Mouse (Mus musculus): Measurements from ENCODE around the gene Arl15. TPM values are rescaled to one million over a fixed set of nuclear protein-coding genes. Genes with fewer than 3 reads are reported as not detected.

Gene Arl15
- polyA plus RNA-seq, 1 experiment from 2014 or later = 16.7 TPM

GRCm38 (mm10) chr13:113914551-113914971 is 120.3 kb downstream of the Arl15 start:
- WGBS = 64% methylated on average over 9 of the region's 9 CpGs
- H3K4me2 ChIP-seq (ENCODE audit: low read depth, severe bottlenecking) = no peak overlapping the region
- no peak overlapping the region for H3K27ac ChIP-seq (replicated peaks; ENCODE audit: low read depth, low read length)
- H3K9ac ChIP-seq (ENCODE audit: low read length) = no peak overlapping the region
- no peaks in the 10 kb centered on the region for H3K27me3 ChIP-seq (ENCODE audit: control insufficient read depth, insufficient read depth, low read length)
- H3K36me3 ChIP-seq (ENCODE audit: control insufficient read depth, insufficient read depth, low read length) = no peaks in the 10 kb centered on the region
- DNase-seq (ENCODE audit: low spot score) (no peak), ATAC-seq (ENCODE audit: insufficient number of reproducible peaks, low FRiP score, low TSS enrichment, low read depth) (no peak)
- H3K4me3 ChIP-seq (ENCODE audit: low read depth, low read length) = no peak overlapping the region
- H3K4me1 ChIP-seq (ENCODE audit: control insufficient read depth, insufficient read depth, low read length) = no peaks in the 10 kb centered on the region
- H3K9me3 ChIP-seq (ENCODE audit: control insufficient read depth, low read length) = no peaks in the 10 kb centered on the region

DNA sequence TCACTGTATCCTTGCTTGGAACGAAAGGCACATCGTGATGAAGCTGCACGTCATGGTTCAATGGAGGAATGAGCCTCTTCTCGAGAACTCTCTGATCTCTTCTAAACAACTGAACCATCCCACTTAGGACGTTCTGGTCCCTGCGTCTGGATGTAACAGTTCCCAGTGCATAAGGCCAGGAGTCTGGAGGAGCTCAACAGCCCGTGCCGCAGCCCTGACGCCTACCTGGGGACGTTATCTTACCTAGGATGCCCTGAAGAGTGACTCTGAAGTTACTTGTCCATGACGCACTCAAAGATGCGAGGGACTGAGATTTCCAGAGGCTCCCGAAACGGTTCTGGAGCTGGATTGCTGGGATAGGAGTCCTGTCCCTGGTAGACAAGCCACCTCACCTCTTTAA is 121.4 kb downstream of the Arl15 start:
- no peaks in the 10 kb centered on the region for H3K4me1 ChIP-seq (ENCODE audit: control insufficient read depth, insufficient read depth, low read length)
- ATAC-seq (ENCODE audit: insufficient number of reproducible peaks, low FRiP score, low TSS enrichment, low read depth) (no peak), DNase-seq (ENCODE audit: low spot score) (no peak)
- H3K4me2 ChIP-seq (ENCODE audit: low read depth, severe bottlenecking) = no peak overlapping the region
- no peak overlapping the region for H3K9ac ChIP-seq (ENCODE audit: low read length)
- H3K9me3 ChIP-seq (ENCODE audit: control insufficient read depth, low read length) = no peaks in the 10 kb centered on the region
- no peaks in the 10 kb centered on the region for H3K27me3 ChIP-seq (ENCODE audit: control insufficient read depth, insufficient read depth, low read length)
- no peaks in the 10 kb centered on the region for H3K36me3 ChIP-seq (ENCODE audit: control insufficient read depth, insufficient read depth, low read length)
- no peak overlapping the region for H3K27ac ChIP-seq (replicated peaks; ENCODE audit: low read depth, low read length)
- no peak overlapping the region for H3K4me3 ChIP-seq (ENCODE audit: low read depth, low read length)
- WGBS = 94% methylated on average over 14 of the region's 14 CpGs

- Histone ChIP-seq H3K4me3 (ENCODE audit: low read depth, low read length) (no peak overlapping the region), H3K27ac (replicated peaks; ENCODE audit: low read depth, low read length) (no peak overlapping the region), H3K4me1 (ENCODE audit: control insufficient read depth, insufficient read depth, low read length) (no peaks in the 10 kb centered on the region), H3K9me3 (ENCODE audit: control insufficient read depth, low read length) (no peaks in the 10 kb centered on the region), H3K27me3 (ENCODE audit: control insufficient read depth, insufficient read depth, low read length) (no peaks in the 10 kb centered on the region), H3K4me2 (ENCODE audit: low read depth, severe bottlenecking) (no peak overlapping the region), H3K36me3 (ENCODE audit: control insufficient read depth, insufficient read depth, low read length) (no peaks in the 10 kb centered on the region), H3K9ac (ENCODE audit: low read length) (no peak overlapping the region)
- DNase-seq (ENCODE audit: low spot score) = no peak
- no peak for ATAC-seq (ENCODE audit: insufficient number of reproducible peaks, low FRiP score, low TSS enrichment, low read depth)
- WGBS = 90% methylated on average over 5 of the region's 5 CpGs
These were observed 122.5 kb downstream of the Arl15 start for GRCm38 (mm10) chr13:113916761-113917160.

DNA sequence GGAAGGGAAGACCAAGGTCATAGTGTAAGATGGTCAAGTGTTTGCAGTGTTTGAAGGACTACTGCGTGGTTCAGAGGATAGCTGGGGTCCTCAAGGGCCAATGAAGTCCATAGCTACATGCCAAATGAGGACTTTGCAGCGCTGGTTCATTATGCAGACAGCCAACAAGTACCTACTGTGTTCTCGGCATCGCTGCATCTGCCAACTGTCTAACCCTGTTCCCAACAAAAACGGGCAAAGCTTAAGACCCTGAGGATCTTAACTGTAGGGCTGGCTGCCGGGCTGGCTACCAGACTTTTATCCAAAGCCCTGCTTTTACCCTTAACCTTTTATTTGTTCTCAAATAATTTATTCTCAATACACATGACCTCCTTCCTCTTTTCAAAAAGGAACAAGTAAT is 123.1 kb downstream of the Arl15 start:
- 92% methylated on average over 6 of the region's 6 CpGs for WGBS
- no peaks in the 10 kb centered on the region for H3K4me1 ChIP-seq (ENCODE audit: control insufficient read depth, insufficient read depth, low read length)
- DNase-seq (ENCODE audit: low spot score) = no peak
- ATAC-seq (ENCODE audit: insufficient number of reproducible peaks, low FRiP score, low TSS enrichment, low read depth) = no peak
- no peaks in the 10 kb centered on the region for H3K27me3 ChIP-seq (ENCODE audit: control insufficient read depth, insufficient read depth, low read length)
- no peaks in the 10 kb centered on the region for H3K36me3 ChIP-seq (ENCODE audit: control insufficient read depth, insufficient read depth, low read length)
- H3K9ac ChIP-seq (ENCODE audit: low read length) = no peak overlapping the region
- no peak overlapping the region for H3K4me3 ChIP-seq (ENCODE audit: low read depth, low read length)
- no peak overlapping the region for H3K4me2 ChIP-seq (ENCODE audit: low read depth, severe bottlenecking)
- no peak overlapping the region for H3K27ac ChIP-seq (replicated peaks; ENCODE audit: low read depth, low read length)
- no peaks in the 10 kb centered on the region for H3K9me3 ChIP-seq (ENCODE audit: control insufficient read depth, low read length)

DNA sequence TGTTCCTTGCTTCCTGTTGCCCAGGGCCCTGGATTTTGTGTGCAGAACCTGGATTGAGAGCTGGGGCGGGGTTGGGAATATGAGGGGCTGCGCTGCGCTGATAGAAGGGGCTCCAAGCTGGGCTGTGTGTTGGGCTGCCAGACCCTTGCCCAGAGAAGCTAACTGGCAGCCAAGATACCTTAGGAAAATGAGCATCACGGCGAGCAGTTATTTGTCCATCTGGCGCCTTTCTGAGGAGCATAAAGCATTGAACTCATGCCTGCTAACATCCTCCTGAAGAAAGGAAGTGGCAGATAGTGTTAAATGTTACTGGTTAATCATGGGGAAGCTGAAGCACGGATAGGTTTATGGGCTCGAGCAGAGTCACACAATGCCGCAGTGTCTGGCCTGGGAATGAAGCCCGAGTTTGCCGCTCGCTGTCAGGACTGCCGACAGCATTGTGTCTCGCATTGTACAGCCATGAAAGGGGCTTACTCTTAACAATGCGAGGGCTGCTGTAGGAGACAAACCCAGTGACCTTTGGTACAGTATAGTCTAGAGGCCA is 123.6 kb downstream of the Arl15 start:
- Histone ChIP-seq H3K9me3 (ENCODE audit: control insufficient read depth, low read length) (no peaks in the 10 kb centered on the region), H3K27me3 (ENCODE audit: control insufficient read depth, insufficient read depth, low read length) (no peaks in the 10 kb centered on the region), H3K4me3 (ENCODE audit: low read depth, low read length) (no peak overlapping the region), H3K9ac (ENCODE audit: low read length) (no peak overlapping the region), H3K4me2 (ENCODE audit: low read depth, severe bottlenecking) (no peak overlapping the region), H3K36me3 (ENCODE audit: control insufficient read depth, insufficient read depth, low read length) (no peaks in the 10 kb centered on the region), H3K4me1 (ENCODE audit: control insufficient read depth, insufficient read depth, low read length) (no peaks in the 10 kb centered on the region), H3K27ac (replicated peaks; ENCODE audit: low read depth, low read length) (no peak overlapping the region)
- ATAC-seq (ENCODE audit: insufficient number of reproducible peaks, low FRiP score, low TSS enrichment, low read depth) (no peak), DNase-seq (ENCODE audit: low spot score) (no peak)
- WGBS = 86% methylated on average over 15 of the region's 15 CpGs

DNA sequence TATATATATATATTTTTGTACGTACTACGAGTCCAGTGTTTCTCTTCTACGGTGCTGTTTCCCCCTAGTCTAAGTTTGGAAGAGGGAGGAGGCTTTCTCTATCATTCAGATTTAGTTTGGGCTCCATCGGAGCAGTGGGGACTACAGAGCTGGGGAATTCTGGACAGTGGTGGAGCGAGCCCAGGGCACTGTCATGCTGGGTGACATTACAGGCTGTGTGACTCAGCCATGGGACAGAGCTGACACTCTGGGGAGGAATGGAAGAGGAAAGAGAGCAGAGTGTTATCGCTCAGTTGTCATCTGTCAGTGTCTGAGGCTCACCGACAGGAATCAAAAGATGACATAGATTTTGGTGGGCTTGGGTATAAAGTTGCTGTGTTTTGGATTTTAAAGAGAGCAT is 124.4 kb downstream of the Arl15 start:
- ATAC-seq (ENCODE audit: insufficient number of reproducible peaks, low FRiP score, low TSS enrichment, low read depth) = no peak
- H3K9ac ChIP-seq (ENCODE audit: low read length) = no peak overlapping the region
- no peak overlapping the region for H3K4me2 ChIP-seq (ENCODE audit: low read depth, severe bottlenecking)
- H3K27ac ChIP-seq (replicated peaks; ENCODE audit: low read depth, low read length) = no peak overlapping the region
- H3K4me1 ChIP-seq (ENCODE audit: control insufficient read depth, insufficient read depth, low read length) = no peaks in the 10 kb centered on the region
- no peak overlapping the region for H3K4me3 ChIP-seq (ENCODE audit: low read depth, low read length)
- DNase-seq (ENCODE audit: low spot score) = peak; percentile 15
- no peaks in the 10 kb centered on the region for H3K36me3 ChIP-seq (ENCODE audit: control insufficient read depth, insufficient read depth, low read length)
- H3K27me3 ChIP-seq (ENCODE audit: control insufficient read depth, insufficient read depth, low read length) = no peaks in the 10 kb centered on the region
- 93% methylated on average over 7 of the region's 7 CpGs for WGBS
- no peaks in the 10 kb centered on the region for H3K9me3 ChIP-seq (ENCODE audit: control insufficient read depth, low read length)

- ATAC-seq (ENCODE audit: insufficient number of reproducible peaks, low FRiP score, low TSS enrichment, low read depth) (no peak), DNase-seq (ENCODE audit: low spot score) (no peak)
- Histone ChIP-seq H3K9ac (ENCODE audit: low read length) (no peak overlapping the region), H3K27me3 (ENCODE audit: control insufficient read depth, insufficient read depth, low read length) (no peaks in the 10 kb centered on the region), H3K27ac (replicated peaks; ENCODE audit: low read depth, low read length) (no peak overlapping the region), H3K9me3 (ENCODE audit: control insufficient read depth, low read length) (no peaks in the 10 kb centered on the region), H3K4me2 (ENCODE audit: low read depth, severe bottlenecking) (no peak overlapping the region), H3K36me3 (ENCODE audit: control insufficient read depth, insufficient read depth, low read length) (no peaks in the 10 kb centered on the region), H3K4me1 (ENCODE audit: control insufficient read depth, insufficient read depth, low read length) (peaks cover 3% of the 10 kb centered on the region; the same call in 1 of the 2 replicates), H3K4me3 (ENCODE audit: low read depth, low read length) (no peak overlapping the region)
- WGBS = 93% methylated on average over 4 of the region's 4 CpGs
These were observed 141.4 kb downstream of the Arl15 start for GRCm38 (mm10) chr13:113935697-113936096.

DNA sequence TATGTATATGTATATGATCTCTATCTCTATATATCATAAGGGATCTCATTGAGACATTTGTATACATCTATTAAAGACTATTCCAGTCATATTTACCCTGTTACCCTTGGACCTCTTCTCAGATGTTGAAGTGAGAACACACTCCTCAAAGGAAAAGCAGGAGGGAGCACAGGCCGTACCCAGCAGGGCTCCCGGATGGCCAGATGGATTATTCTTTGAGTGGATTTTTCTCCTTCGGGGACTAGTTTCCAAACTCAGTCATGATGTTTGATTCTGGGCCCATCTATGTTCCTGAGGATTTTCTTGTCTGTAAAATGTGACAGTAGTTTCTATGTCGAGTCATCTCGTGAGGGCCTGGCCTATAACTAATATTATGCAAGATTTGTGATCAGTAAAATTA is 142.9 kb downstream of the Arl15 start:
- H3K4me1 ChIP-seq (ENCODE audit: control insufficient read depth, insufficient read depth, low read length) = peaks cover 3% of the 10 kb centered on the region; the same call in 1 of the 2 replicates
- no peaks in the 10 kb centered on the region for H3K27me3 ChIP-seq (ENCODE audit: control insufficient read depth, insufficient read depth, low read length)
- no peak for ATAC-seq (ENCODE audit: insufficient number of reproducible peaks, low FRiP score, low TSS enrichment, low read depth)
- H3K27ac ChIP-seq (replicated peaks; ENCODE audit: low read depth, low read length) = no peak overlapping the region
- H3K36me3 ChIP-seq (ENCODE audit: control insufficient read depth, insufficient read depth, low read length) = no peaks in the 10 kb centered on the region
- DNase-seq (ENCODE audit: low spot score) = no peak
- WGBS = 89% methylated on average over 5 of the region's 5 CpGs
- no peak overlapping the region for H3K9ac ChIP-seq (ENCODE audit: low read length)
- H3K4me2 ChIP-seq (ENCODE audit: low read depth, severe bottlenecking) = no peak overlapping the region
- no peaks in the 10 kb centered on the region for H3K9me3 ChIP-seq (ENCODE audit: control insufficient read depth, low read length)
- no peak overlapping the region for H3K4me3 ChIP-seq (ENCODE audit: low read depth, low read length)

DNA sequence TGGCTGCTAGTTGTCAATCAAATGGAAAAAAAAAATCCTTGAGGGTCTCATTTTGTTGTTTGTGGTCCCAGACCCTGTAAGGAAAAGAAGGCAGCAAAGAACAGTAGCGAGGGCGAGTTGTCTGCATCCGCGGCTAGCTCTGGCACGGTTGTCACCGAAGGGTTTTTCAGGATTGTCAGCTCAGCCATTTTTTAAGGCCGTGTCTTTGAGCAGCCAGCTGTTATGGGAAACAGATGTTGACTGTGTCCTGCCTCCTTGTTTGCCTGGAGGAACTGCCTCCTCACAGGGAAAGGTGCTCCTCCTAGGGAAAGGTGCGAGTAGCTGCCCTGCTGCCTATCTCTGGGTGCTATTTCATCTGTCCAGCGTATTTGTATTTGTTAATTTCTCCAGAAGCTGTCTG is 144.3 kb downstream of the Arl15 start:
- peak; percentile 44 for DNase-seq (ENCODE audit: low spot score)
- Histone ChIP-seq H3K9ac (ENCODE audit: low read length) (no peak overlapping the region), H3K9me3 (ENCODE audit: control insufficient read depth, low read length) (no peaks in the 10 kb centered on the region), H3K27ac (replicated peaks; ENCODE audit: low read depth, low read length) (no peak overlapping the region), H3K27me3 (ENCODE audit: control insufficient read depth, insufficient read depth, low read length) (no peaks in the 10 kb centered on the region), H3K36me3 (ENCODE audit: control insufficient read depth, insufficient read depth, low read length) (no peaks in the 10 kb centered on the region), H3K4me1 (ENCODE audit: control insufficient read depth, insufficient read depth, low read length) (peaks cover 3% of the 10 kb centered on the region; the same call in 1 of the 2 replicates), H3K4me3 (ENCODE audit: low read depth, low read length) (no peak overlapping the region), H3K4me2 (ENCODE audit: low read depth, severe bottlenecking) (no peak overlapping the region)
- ATAC-seq (ENCODE audit: insufficient number of reproducible peaks, low FRiP score, low TSS enrichment, low read depth) = no peak
- 41% methylated on average over 9 of the region's 9 CpGs for WGBS

Measured in limb, embryonic 11.5 days (tissue).